Mouse (Mus musculus): ENCODE data around the gene Lgr6. TPM values are rescaled to one million over a fixed set of nuclear protein-coding genes. Genes with fewer than 3 reads are reported as not detected.

Lgr6 gene
- total RNA-seq, 4 experiments from 2014 or later, result 1.4 to 2.2 (median 1.9) TPM

GRCm38 (mm10) chr1:135079021-135079420 is 26.1 kb downstream of the Lgr6 start:
- no peak for DNase-seq (ENCODE audit: low spot score in 2 of 2)

DNA sequence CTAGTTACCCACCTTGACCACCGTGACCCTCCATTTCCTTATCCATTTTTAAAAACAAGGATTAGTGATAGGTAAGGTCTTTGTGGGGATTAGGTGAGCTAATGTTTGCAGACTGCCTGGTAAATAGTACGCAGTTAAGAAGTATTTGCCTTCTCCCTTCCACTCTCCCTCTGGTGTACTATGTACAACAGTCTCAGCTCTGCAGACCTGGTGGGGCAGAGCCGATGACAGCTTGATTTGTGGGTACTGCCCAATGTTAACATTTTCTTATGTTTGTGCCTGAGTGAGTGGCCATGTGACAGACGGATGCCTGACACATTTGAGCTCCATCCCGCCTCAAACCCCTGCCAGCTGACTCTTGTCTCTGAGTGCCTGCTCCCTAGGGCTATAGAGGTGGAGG is 28.6 kb downstream of the Lgr6 start:
- DNase-seq (ENCODE audit: low spot score in 2 of 2), result no peak

GRCm38 (mm10) chr1:135075270-135075669 is 29.8 kb downstream of the Lgr6 start:
- DNase-seq (ENCODE audit: low spot score in 2 of 2), result no peak

DNA sequence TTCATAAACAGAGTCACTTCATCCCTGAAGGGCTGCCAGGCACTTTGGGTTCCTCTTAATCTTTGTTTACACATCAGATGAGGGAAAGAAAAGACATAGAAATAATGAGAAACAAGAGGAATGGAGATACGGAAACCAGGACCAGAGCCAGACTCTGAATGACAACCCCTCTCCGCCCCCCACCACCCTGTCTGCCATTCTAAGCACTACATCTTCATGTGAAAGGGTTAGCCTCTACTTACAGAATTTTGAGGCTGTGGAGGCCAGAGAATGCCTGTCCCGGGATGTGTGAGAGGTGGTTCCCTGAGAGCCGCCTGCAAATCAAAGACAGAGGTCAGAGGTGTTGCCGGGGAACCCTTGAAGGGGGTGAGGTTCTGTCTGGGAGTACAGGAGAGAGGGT is 32.4 kb downstream of the Lgr6 start:
- DNase-seq (ENCODE audit: low spot score in 2 of 2), result no peak

DNA sequence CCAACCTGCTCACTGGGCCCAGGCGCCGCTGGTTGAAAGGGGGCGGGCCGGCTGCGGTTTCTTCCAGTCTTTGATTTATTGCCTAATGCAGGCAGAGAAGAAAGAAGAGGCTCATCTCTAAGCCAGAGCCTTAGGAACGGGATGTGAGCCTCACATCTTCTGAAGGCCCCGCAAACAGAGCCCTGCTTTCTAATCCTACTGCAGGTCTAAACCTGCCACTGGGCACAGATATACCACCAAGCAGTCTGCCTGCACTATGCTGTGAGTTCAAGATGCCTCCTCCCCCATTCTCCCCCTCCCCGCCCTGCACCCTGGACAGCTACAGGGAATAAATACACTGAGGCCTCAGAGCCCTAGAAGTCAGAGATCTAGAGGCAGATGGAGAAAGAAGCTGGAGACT is 35.2 kb downstream of the Lgr6 start:
- no peak for DNase-seq (ENCODE audit: low spot score in 2 of 2)

GRCm38 (mm10) chr1:135064525-135064924 is 40.6 kb downstream of the Lgr6 start:
- DNase-seq (ENCODE audit: low spot score in 2 of 2), result no peak

GRCm38 (mm10) chr1:135062936-135063335 is 42.1 kb downstream of the Lgr6 start:
- no peak for DNase-seq (ENCODE audit: low spot score in 2 of 2)

DNA sequence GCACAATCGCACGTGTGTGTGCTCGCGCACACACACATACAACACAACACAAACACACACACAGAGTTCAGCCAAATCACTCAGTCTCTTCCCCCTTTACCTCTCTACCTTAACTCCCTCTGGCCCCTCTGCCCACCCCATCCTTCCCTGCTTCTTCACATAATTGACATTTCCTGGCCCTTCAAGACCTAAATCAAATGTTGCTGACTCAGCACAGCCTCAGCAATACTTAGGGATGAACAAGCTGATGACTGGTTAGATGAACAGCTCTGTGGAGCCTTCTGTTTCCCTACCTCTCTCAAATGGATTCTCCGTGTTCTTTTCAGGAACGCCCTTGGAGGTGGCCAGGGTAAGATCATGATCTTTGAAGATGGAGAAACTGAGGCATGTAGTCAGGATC is 43.8 kb downstream of the Lgr6 start:
- DNase-seq (ENCODE audit: low spot score in 2 of 2), result no peak

DNA sequence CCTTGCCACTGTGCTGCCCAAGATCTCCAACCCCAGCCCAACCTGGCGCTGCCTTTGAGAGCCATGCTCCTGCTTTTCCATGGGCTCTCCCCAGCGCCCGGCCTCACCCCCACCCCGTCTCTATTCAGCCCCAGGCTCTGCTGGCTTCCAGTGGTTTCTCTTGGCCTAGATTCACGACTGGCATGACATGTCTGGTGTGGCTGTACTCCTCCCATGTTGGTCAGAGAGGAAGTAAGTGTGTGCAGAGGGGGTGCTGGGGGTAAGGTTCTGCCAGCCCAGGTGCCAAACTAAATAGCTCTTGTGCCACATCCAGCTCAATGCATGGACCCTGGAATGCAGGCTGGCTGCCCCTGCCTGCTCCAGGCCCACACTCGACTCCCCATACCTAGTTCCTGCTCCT is 44.9 kb downstream of the Lgr6 start:
- no peak for DNase-seq (ENCODE audit: low spot score in 2 of 2)

DNA sequence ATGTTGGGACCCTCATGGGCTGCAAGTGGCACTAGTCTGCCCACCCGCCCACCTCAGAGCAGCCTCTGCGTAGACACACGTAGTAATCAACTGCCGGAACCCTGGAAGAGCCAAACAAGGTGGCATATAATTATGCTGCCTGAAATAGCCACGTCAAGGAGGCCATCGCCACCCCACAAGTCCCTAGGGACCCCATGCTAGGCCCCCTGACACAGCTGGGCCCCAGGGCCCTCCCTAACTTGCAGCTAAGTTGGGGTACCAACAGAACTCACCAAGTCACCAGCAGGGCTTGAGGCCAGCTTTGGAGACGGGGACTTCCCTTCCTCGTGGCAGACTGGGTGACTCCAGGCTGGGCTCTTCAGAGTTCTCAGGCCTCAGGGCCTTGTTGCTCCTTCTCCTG is 48.2 kb downstream of the Lgr6 start:
- no peak for DNase-seq (ENCODE audit: low spot score in 2 of 2)

GRCm38 (mm10) chr1:135054121-135054520 is 51.0 kb downstream of the Lgr6 start:
- no peak for DNase-seq (ENCODE audit: low spot score in 2 of 2)

- no peak for DNase-seq (ENCODE audit: low spot score in 2 of 2)
Measured at GRCm38 (mm10) chr1:135044439-135044838, 60.6 kb downstream of the Lgr6 start.

DNA sequence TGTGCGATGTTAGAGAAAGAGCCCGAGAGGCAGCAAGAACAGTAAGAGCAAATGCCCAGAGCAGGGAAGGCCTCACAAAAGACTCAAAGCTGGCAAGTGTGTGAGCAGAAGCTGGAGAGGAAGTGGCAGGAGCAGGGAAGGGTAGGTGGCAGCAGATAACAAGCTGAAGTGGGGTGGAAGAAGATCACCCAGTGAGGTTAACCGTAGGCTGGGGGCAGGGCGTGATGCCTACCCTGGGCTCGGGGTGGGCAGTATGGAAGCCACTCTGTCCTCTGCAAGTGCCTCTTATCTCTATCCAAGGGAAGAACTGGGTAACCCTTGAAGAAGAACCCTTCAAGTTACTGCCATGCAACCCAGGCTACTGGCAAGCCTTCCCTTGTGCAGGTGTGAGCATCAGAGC is 68.8 kb downstream of the Lgr6 start:
- DNase-seq (ENCODE audit: low spot score in 2 of 2), result no peak

GRCm38 (mm10) chr1:135032658-135033057 is 72.4 kb downstream of the Lgr6 start:
- DNase-seq (ENCODE audit: low spot score in 2 of 2), result no peak

- DNase-seq (ENCODE audit: low spot score in 2 of 2), result no peak
Measured at GRCm38 (mm10) chr1:135030121-135030520, 75.0 kb downstream of the Lgr6 start.

GRCm38 (mm10) chr1:135026275-135026674 is 78.8 kb downstream of the Lgr6 start:
- no peak for DNase-seq (ENCODE audit: low spot score in 2 of 2)

- DNase-seq (ENCODE audit: low spot score in 2 of 2), result no peak
Measured at GRCm38 (mm10) chr1:135023583-135023982, 81.5 kb downstream of the Lgr6 start.

- no peak for DNase-seq (ENCODE audit: low spot score in 2 of 2)
Measured at GRCm38 (mm10) chr1:135021936-135022335, 83.1 kb downstream of the Lgr6 start.

- no peak for DNase-seq (ENCODE audit: low spot score in 2 of 2)
Measured at GRCm38 (mm10) chr1:135020970-135021369, 84.1 kb downstream of the Lgr6 start.

- no peak for DNase-seq (ENCODE audit: low spot score in 2 of 2)
Measured at GRCm38 (mm10) chr1:135020281-135020940, 84.7 kb downstream of the Lgr6 start.

DNA sequence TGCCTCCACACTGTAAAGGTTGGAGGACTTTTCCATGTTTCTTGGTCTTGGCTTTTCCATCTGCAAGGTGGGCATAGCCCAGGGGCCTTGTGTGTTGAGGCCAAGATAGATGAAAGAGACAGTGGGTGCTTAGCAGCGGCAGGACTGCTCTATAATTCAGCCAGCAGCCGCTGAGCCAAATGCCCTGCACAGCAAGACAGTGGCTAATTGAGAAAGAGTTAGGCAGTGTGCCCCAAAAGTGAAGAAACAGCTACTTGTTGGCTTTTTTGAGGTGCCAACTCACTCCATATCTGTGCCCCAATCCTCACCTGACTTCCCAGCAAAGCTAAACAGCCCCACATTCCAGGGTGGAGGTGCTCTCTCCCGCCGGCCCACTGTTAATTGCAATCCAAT is 85.3 kb downstream of the Lgr6 start:
- no peak for DNase-seq (ENCODE audit: low spot score in 2 of 2)

GRCm38 (mm10) chr1:135019087-135019774 is 85.8 kb downstream of the Lgr6 start:
- no peak for DNase-seq (ENCODE audit: low spot score in 2 of 2)

GRCm38 (mm10) chr1:135017656-135018015 is 87.4 kb downstream of the Lgr6 start:
- DNase-seq (ENCODE audit: low spot score in 2 of 2), result no peak
